Mouse (Mus musculus): Measurements from ENCODE around the gene Cntnap3. TPM values are rescaled to one million over a fixed set of nuclear protein-coding genes. Genes with fewer than 3 reads are reported as not detected.
"Not testable (repeated sequence)": the region's sequence is repeated elsewhere in the genome, so short reads cannot be mapped to it uniquely, and the experiment has no call there.

Gene Cntnap3
- total RNA-seq (2021), result not detected
- long read RNA-seq, experiment 1, result 0 reads
- long read RNA-seq, experiment 2, result 0 reads

DNA sequence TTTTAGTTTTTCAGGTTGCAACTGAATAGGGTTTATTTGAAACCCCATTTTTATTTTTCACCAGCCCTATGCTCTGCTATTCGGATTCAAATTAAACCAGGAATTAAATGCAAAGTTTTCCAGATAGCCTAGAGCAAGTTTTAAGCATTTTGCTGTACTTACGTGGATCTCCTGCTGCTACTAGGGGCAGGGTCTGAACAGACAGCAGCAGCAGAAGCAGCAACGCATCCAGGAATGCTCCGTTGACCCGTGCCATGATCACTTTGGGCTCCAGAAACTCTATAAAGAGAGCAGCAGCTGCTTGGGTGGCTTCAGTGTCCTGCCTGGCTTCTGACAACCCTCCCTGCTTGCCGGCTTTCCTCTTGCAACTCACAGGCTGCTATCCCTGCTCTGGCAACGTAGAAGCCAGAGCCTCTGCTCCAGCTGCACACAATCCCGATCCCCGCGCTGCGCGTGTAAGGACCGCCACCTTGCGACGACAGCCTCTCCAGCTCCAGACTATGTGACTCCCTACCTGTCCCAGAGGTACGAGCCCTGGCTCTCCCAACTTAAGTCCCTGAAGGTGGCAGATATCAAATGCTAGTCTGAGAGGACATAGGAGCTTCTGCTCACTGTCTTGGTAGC lies at the start of gene Cntnap3:
Cntnap3 (minus strand) TSS at position 371 of the 624 bp plus-strand sequence.
- no peak for DNase-seq
- intact Hi-C loops (cut with DNase I), result no loop called here

DNA sequence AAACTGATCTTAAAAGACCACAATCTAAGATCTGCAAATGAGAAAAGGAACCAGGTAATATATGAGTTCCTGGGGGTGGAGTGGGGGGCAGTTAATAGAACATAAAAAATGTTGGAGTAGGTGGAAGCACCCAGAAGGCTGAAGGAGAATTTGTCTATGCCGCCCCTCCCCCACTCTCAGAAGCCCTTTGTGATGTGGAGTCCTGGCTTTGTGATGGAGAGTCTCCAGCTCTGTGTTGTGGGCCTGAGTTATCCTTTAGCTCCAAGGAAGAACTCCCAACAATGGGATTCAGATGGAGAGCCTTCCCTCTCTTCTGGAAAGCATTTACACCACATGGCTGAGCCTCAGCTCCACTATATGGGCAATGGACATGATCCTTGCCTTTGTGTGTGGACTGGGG lies 13.4 kb upstream of the Cntnap3 start, which contains the start of gene Spata31:
Spata31 (plus strand) TSS at position 216 of the 400 bp plus-strand sequence.
- intact Hi-C loops (cut with DNase I), result no loop called here
- no peak for DNase-seq

DNA sequence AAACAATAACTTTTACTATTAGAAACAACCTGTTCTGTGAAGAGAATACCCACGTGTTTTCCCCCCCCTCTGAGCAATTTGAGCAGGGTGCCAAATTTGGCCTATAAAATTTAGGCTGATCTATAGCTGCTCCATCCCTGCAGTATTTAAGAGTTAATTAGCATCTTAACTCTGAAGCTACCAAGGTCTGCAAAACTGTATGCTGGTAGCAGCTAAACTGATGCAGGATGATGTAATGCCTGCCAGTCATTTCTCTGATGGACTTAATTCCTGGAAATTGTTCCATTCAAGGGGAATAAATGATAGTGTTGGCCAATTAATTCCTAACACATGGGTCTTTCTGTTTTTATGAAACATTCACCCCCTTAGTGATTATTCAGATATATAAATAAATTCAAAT lies 623 bp downstream of the Cntnap3 start:
- no peak for DNase-seq
- intact Hi-C loops (cut with DNase I), result no loop called here

DNA sequence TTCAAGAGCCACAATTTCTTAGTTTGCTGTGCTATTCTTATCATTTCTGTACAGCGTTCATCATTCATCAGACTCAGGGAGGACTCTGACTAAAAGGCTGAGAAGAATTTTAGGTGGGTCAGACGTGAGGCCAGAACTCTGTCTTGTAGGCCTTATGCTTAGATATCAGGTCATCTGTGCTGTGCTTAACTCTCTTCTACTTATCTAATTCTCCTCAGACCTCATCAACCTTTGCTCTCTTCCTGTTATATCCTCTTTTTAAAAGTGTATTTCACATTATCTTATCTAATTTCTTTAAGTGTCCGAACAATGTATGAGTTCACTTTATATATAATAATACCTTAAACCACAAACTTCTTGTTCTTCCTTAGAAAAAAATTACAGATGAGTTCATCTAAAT lies 38.4 kb downstream of the Cntnap3 start:
- intact Hi-C loops (cut with DNase I), result no loop called here
- no peak for DNase-seq

DNA sequence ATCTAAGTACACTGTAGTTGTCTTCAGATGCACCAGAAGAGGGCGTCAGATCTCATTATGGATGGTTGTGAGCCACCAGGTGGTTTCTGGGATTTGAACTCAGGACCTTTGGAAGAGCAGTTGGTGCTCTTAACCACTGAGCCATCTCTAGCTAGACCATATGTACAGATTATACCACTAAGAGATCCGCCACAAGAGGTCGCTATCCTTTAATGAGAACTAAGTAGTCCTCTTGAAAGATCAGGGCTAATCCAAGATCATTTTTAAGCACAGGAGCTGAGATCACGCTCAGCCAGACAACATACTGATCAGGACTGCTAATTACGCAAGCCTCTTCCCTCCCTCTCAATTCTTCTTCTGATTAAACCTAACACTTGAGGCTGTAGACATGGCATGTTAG lies 78.9 kb downstream of the Cntnap3 start:
- intact Hi-C loops (cut with DNase I); DNase-seq: not testable (repeated sequence)

GRCm38 (mm10) chr13:64745383-64745782 lies 158.4 kb downstream of the Cntnap3 start:
- no peak for DNase-seq
- intact Hi-C loops (cut with DNase I), result no loop called here

GRCm38 (mm10) chr13:64732244-64732643 lies 171.5 kb downstream of the Cntnap3 start:
- intact Hi-C loops (cut with DNase I), result no loop called here
- no peak for DNase-seq

DNA sequence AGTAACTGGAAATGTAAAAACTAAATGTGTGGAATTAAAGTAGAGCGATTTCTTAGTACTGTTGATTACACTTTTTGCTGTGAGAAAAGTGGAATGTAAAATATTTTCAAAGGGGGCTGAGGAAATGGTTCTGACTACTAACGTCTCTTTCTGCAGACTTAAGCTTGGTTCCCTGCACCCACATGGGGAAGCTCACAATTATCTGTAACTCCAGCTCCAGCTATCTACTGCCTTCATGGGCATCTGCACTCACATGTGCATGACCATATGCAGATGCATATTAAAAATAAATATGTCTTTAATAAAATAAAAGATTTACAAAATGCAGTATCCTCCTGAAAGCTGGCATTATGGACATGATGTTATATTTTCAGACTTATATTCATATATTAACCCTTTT lies 187.0 kb downstream of the Cntnap3 start:
- DNase-seq, result no peak
- intact Hi-C loops (cut with DNase I), result no loop called here

DNA sequence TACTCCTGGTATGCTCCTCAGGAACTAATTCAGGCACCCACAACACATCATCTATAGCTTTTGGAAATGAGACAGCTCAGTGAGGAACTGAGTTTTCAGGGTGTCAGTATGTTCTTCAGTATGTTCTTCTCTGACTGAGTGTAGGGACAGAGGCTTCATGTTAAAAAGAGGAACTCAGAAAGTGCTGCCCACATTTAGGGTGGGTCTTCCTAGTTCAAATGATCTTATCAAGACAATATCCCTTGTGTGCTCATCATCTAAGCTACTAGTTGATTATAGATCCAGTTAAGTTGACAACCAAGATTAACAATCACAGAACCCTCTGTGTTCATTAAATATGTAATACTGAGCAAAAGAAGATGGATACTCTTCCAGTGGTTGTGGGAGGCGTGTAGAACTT lies 211.3 kb downstream of the Cntnap3 start:
- no peak for DNase-seq
- intact Hi-C loops (cut with DNase I), result no loop called here

Other genes with a start within 250 kb of the Cntnap3 start
- not detected for gene Spata31, start 13.5 kb upstream of the Cntnap3 start, total RNA-seq (2021)
- gene Spata31d1c, start 129.1 kb upstream of the Cntnap3 start, total RNA-seq (2021), result not detected
- gene Prss47, start 148.8 kb upstream of the Cntnap3 start, total RNA-seq (2021), result not detected
- 10 to 100 TPM; 22.5 to 24.7 TPM for gene Mfsd14b, start 209.0 kb upstream of the Cntnap3 start, total RNA-seq (2021)
- not detected for gene Olfr465-ps1, start 234.1 kb upstream of the Cntnap3 start, total RNA-seq (2021)
- not detected for gene Olfr466, start 246.3 kb upstream of the Cntnap3 start, total RNA-seq (2021)